Mouse (Mus musculus) bone marrow macrophage, adult 2 months (primary cell): ENCODE results near the gene Stat3. TPM values are rescaled to one million over a fixed set of nuclear protein-coding genes. Genes with fewer than 3 reads are reported as not detected.

Source experiments
- H3K27ac ChIP-seq: 2 replicates; pipeline ENCODE4 v1.5.1; 2012; ENCODE audit warnings: low read depth, low read length; ENCODE audit not compliant: insufficient read depth
- H3K4me1 ChIP-seq: 2 replicates; pipeline ENCODE4 v1.6.1; 2012; ENCODE audit warnings: low read length; ENCODE audit not compliant: control insufficient read depth, insufficient read depth
- H3K4me3 ChIP-seq: 2 replicates; pipeline ENCODE4 v1.5.1; 2012; ENCODE audit warnings: mild to moderate bottlenecking, low read length, moderate library complexity; ENCODE audit not compliant: insufficient read depth
- CTCF ChIP-seq: IDR thresholded peaks from 2 replicates; pipeline ENCODE4 v1.5.1; 2012; ENCODE audit warnings: low read depth, mild to moderate bottlenecking, low read length, moderate library complexity
- POLR2A ChIP-seq: IDR thresholded peaks from 2 replicates; pipeline ENCODE4 v1.6.1; 2012; ENCODE audit warnings: mild to moderate bottlenecking, low read depth, low read length, borderline replicate concordance
- polyA plus RNA-seq: library from polyadenylated mRNA; stranded (reverse); fragments of >200 nt; gene quantifications from 2 replicates; pipeline ENCODE4 v1.2.4, GENCODE M21; 2012; ENCODE audit not compliant: missing spikeins, insufficient read depth, insufficient read length

Stat3 gene
- polyA plus RNA-seq, 1 experiment, result 73.3 TPM

DNA sequence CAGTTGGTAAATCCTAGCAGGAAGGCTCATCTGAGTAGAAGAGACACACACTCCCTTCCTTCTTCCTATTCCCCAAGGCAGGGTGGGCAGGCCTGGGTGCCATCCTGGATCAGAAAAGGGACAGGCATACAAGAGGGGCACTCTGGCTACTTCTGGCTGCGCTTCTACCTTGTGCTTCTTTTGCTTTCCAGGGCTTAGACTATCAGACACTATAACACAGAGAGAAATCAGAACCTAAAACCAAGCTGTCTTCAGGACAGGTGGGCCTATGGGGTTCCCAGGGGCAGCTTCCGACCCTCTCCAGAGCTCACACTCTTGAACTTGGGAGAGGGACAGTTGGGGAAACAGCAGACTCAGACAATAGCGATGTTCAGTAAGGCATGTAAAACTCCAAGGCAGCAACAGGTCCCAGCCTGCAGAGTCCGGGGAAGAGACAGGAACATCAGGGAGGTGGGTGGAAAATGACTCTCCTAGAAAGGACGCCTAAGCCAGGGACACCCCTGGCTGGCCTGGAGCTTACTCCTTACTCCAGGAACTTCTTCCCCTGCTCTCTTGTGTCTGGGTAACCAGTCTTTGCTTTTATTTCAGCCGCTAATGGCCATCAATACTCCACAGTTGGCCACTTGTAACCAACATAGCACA is 25.7 kb upstream of the Stat3 start:
- no peak overlapping the region for H3K27ac ChIP-seq
- TF ChIP-seq CTCF, result no peak
- TF ChIP-seq POLR2A, result no peak
- H3K4me1 ChIP-seq, result no peaks in the 10 kb centered on the region
- H3K4me3 ChIP-seq, result no peak overlapping the region

DNA sequence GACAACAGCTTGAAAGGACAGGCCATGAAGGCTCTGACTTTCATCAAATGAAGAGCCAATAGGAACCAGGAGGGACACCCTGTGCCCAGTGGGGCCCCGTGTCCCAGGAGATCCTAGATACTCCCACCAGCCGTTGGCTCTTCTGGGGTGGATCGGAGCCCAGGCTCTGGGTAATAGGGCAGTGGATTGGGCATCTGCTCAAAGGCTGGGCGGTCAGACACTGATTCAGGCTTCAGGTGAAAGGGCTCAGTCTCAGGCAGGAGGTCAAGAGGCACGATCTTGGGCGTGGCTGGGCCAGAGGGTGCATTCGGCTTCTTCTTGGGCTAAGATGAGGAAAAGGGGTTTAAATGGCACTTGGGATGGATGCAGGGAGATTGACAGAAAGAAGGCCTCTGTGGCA is 24.8 kb upstream of the Stat3 start:
- TF ChIP-seq CTCF, result no peak
- no peak for TF ChIP-seq POLR2A
- no peak overlapping the region for H3K27ac ChIP-seq

DNA sequence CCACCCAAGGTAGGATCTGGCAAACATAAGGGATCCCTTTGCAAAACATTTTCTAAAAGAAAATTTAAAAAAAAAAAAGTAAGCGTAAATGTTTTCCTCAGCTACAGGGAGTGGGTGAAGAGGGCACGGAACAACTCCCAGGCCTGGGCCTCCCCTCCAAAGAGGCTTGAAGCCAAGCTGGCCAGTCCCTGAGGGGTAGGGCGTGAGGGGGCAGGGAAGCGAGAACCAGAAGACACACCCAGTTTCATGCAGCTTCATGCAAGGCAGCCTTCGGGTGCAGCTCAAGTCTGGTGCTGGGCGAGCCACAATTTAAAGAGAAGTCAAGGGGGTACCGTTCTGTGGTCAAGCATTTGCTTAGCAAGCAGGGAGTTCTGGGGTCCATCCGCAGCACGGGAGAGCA is 24.3 kb upstream of the Stat3 start:
- Histone ChIP-seq H3K27ac (no peak overlapping the region), H3K4me1 (no peaks in the 10 kb centered on the region), H3K4me3 (no peak overlapping the region)
- TF ChIP-seq CTCF (no peak), POLR2A (no peak)

More for the DNA sequence above, 24.8 kb upstream of the Stat3 start:
- Histone ChIP-seq H3K4me1 (no peaks in the 10 kb centered on the region), H3K4me3 (no peak overlapping the region)

DNA sequence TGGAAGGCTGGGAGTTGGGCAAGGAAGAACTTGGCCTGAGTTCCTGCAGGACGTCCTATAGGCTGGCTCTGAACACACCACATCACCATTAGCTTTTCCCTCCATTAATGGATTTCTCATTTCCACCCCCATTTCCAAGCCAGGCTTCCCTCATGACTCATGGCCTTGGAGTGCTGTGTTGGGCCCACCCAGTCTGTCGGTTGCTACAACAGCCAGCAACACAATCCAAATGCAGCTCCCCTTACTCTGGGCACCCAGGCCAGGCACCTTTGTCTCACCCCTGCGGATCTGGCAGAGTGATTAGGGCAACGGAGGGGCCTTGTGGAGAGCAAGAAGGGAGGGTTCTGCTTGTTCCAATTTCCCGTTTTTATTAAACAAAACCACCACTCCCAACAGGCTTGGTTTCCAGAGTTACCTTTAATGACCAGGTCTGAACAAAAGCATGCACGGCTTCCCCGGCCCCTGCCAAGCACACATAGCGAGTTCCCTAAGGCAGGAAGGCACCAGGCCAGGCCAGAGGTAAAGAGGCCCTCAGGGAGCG is 23.1 kb upstream of the Stat3 start:
- Histone ChIP-seq H3K4me3 (no peak overlapping the region), H3K4me1 (no peaks in the 10 kb centered on the region)
- TF ChIP-seq CTCF (no peak), POLR2A (no peak)

DNA sequence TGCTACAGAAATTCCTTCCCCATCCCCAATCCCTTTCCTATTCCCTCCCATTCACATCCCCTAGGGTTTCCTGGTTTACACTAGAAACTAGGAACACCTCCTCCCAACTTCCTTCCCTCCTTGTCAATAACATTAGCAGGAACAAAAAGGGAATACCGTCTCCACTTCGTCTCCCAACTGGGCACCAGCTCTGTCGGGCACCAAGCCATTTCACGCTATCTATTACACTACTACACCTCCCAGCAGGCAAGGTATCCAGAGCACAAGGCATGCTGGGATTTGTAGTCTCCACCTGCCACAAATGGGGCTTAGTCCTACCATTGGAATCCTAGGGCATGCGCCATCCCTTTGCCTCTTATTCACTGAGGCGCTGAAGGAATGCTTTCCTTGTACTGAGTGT is 21.2 kb upstream of the Stat3 start:
- H3K4me1 ChIP-seq, result no peaks in the 10 kb centered on the region
- no peak overlapping the region for H3K27ac ChIP-seq
- no peak overlapping the region for H3K4me3 ChIP-seq
- TF ChIP-seq CTCF (no peak), POLR2A (no peak)

More for the DNA sequence above, 23.1 kb upstream of the Stat3 start:
- no peak overlapping the region for H3K27ac ChIP-seq

DNA sequence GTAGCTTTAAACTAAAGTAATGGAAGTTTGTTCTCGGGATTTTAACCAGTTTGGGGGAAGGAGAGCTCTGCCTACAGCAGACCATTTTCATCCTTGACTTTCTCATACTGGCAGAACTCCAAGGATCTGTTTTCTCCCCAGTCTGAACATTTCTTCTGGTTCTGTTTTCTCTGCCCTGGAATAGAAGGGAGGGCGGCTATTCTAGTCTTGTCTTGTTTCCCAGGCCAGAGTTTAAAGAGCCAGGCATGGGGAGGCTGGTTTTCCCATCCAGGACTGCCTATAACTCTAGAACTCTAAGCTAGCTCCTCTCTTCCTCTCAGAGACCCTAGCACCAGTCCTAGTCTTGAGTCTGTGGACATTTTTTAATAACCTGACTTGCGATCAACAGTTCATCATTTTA is 20.5 kb upstream of the Stat3 start:
- no peak for TF ChIP-seq POLR2A
- TF ChIP-seq CTCF, result no peak
- no peak overlapping the region for H3K4me3 ChIP-seq
- no peak overlapping the region for H3K27ac ChIP-seq
- H3K4me1 ChIP-seq, result no peaks in the 10 kb centered on the region

DNA sequence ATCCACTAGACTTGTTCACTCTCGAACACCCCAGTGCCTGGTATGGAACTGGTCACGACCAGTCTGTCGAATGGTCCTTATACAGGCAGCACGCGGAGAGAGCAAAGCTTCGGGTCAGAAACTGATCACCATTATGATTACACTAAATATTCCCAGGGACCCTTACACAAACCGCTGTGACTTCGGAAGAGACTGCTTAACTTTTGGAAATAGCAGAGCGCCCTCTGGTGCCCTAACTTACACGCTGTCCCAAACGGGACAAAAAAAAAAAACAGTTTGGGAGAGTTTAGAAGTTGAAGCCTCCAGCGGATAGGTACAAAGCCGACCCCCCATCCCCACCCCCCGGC is 20.1 kb upstream of the Stat3 start:
- no peak for TF ChIP-seq POLR2A
- TF ChIP-seq CTCF, result peak; percentile 51
- H3K4me1 ChIP-seq, result no peaks in the 10 kb centered on the region
- no peak overlapping the region for H3K27ac ChIP-seq
- H3K4me3 ChIP-seq, result no peak overlapping the region

GRCm38 (mm10) chr11:100958613-100959463 is 19.5 kb upstream of the Stat3 start:
- Histone ChIP-seq H3K4me1 (no peaks in the 10 kb centered on the region), H3K27ac (no peak overlapping the region), H3K4me3 (no peak overlapping the region)
- TF ChIP-seq POLR2A (no peak), CTCF (no peak)

- Histone ChIP-seq H3K27ac (no peak overlapping the region), H3K4me3 (no peak overlapping the region), H3K4me1 (no peaks in the 10 kb centered on the region)
- TF ChIP-seq CTCF (no peak), POLR2A (no peak)
These were observed 18.7 kb upstream of the Stat3 start for GRCm38 (mm10) chr11:100957915-100958469.

GRCm38 (mm10) chr11:100957244-100957643 is 17.9 kb upstream of the Stat3 start:
- Histone ChIP-seq H3K4me3 (no peak overlapping the region), H3K4me1 (peaks cover 6% of the 10 kb centered on the region), H3K27ac (no peak overlapping the region)
- TF ChIP-seq POLR2A, result no peak
- TF ChIP-seq CTCF, result peak; percentile 81
